Mouse (Mus musculus) intestine, embryonic 15.5 days (tissue): ENCODE data around the gene Hopx. TPM values are rescaled to one million over a fixed set of nuclear protein-coding genes. Genes with fewer than 3 reads are reported as not detected.

Source experiments
- ATAC-seq: fragments of 200-750 bp; cut with Nextera tagmentation; 2 replicates; pipeline ENCODE4 v1.8.0; 2017; ENCODE audit warnings: moderate TSS enrichment, moderate library complexity
- H3K27ac ChIP-seq: fragments of 300-500 bp; sonication (generic); 2 replicates; pipeline ENCODE4 v1.5.1; 2015; ENCODE audit warnings: mild to moderate bottlenecking, inconsistent platforms
- H3K27me3 ChIP-seq: fragments of 300-500 bp; sonication (generic); replicated peaks from 2 replicates; pipeline ENCODE4 v1.6.1; 2015; ENCODE audit warnings: inconsistent platforms
- H3K36me3 ChIP-seq: fragments of 300-500 bp; sonication (generic); 2 replicates; pipeline ENCODE4 v1.6.1; 2015; ENCODE audit warnings: inconsistent platforms
- H3K4me1 ChIP-seq: fragments of 300-500 bp; sonication (generic); replicated peaks from 2 replicates; pipeline ENCODE4 v1.6.1; 2015; ENCODE audit warnings: inconsistent platforms
- H3K4me2 ChIP-seq: fragments of 300-500 bp; sonication (generic); replicated peaks from 2 replicates; pipeline ENCODE4 v1.6.1; 2015; ENCODE audit warnings: mild to moderate bottlenecking, inconsistent platforms
- H3K4me3 ChIP-seq: fragments of 300-500 bp; sonication (generic); replicated peaks from 2 replicates; pipeline ENCODE4 v1.5.1; 2015; ENCODE audit warnings: inconsistent platforms
- H3K9ac ChIP-seq: fragments of 300-500 bp; sonication (generic); 2 replicates; pipeline ENCODE4 v1.6.1; 2015; ENCODE audit warnings: inconsistent platforms
- H3K9me3 ChIP-seq: fragments of 300-500 bp; sonication (generic); 2 replicates; pipeline ENCODE4 v1.6.1; 2016; ENCODE audit warnings: inconsistent platforms
- WGBS: fragments of 180-500 bp; shearing (Covaris S2); methylation state at CpG from one replicate; pipeline ENCODE4 v1.1.7; 2015; 5-methylcytosine and 5-hydroxymethylcytosine counted together
- polyA plus RNA-seq: library from polyadenylated mRNA; unstranded; fragments of >200 nt; fragmentation: Nextera tagmentation; extraction: Ambion mirVana; gene quantifications from 2 replicates; pipeline ENCODE4 v1.2.1, GENCODE M21; 2015

Gene Hopx
- polyA plus RNA-seq, 1 experiment from 2014 or later, result 3.8 TPM

DNA sequence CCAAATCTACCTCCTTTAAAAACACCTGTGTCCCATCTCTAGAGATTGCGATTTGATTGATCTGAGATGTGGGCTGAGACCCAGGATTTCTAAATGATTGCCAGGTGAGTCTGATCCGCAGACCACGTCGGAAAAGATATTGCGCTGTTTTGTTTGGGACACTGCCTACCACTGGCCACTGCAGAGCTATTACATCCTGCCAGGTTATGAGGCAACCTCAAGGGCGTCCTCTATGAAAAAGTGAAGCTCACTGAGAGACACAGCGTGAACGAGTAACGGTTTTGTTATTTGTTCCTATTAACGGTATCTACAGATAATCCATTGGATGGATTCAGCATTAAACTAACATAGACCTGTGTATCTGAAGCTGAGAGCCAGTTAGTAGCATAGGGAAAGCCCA is 76.5 kb downstream of the Hopx start:
- Histone ChIP-seq H3K9me3 (no peaks in the 10 kb centered on the region), H3K9ac (no peak overlapping the region), H3K27me3 (no peaks in the 10 kb centered on the region), H3K4me2 (no peak overlapping the region), H3K27ac (no peak overlapping the region), H3K4me3 (no peak overlapping the region), H3K4me1 (no peaks in the 10 kb centered on the region), H3K36me3 (no peaks in the 10 kb centered on the region)
- no peak for ATAC-seq
- WGBS, result 87% methylated on average over 10 of the region's 10 CpGs

Other genes with a start within 250 kb of the Hopx start
- 14.2 and 18.3 TPM in 2 replicates for gene Aasdh, start 209.6 kb downstream of the Hopx start, polyA plus RNA-seq
- gene Paics, start 163.8 kb downstream of the Hopx start, polyA plus RNA-seq, result 193 and 208 TPM in 2 replicates
- 27.4 and 30.7 TPM in 2 replicates for gene Ppat, start 163.5 kb downstream of the Hopx start, polyA plus RNA-seq
- 79.6 and 84.8 TPM in 2 replicates for gene Srp72, start 140.4 kb downstream of the Hopx start, polyA plus RNA-seq
- 0.29 TPM in 1 of 2 replicates, not detected in the other for gene Arl9, start 111.1 kb downstream of the Hopx start, polyA plus RNA-seq
- gene Thegl, start 99.1 kb downstream of the Hopx start, polyA plus RNA-seq, result 0.49 and 0.72 TPM in 2 replicates
- gene Spink2, start 96.3 kb upstream of the Hopx start, polyA plus RNA-seq, result 1.4 and 1.8 TPM in 2 replicates
- gene Rest, start 150.4 kb upstream of the Hopx start, polyA plus RNA-seq, result 24.0 and 28.0 TPM in 2 replicates
- gene Noa1, start 195.0 kb upstream of the Hopx start, polyA plus RNA-seq, result 35.3 and 35.4 TPM in 2 replicates
- gene Polr2b, start 195.0 kb upstream of the Hopx start, polyA plus RNA-seq, result 51.5 and 55.9 TPM in 2 replicates